Mouse (Mus musculus) megakaryocyte progenitor cell, adult 5-6 weeks (primary cell): ENCODE measurements around the gene Cidec. TPM values are rescaled to one million over a fixed set of nuclear protein-coding genes. Genes with fewer than 3 reads are reported as not detected.
A peak's percentile ranks its signal among the peaks of the same experiment; 100 is the strongest.

Experiments used
- ATAC-seq: replicated peaks from 2 replicates; pipeline ENCODE4 v1.8.0; 2016; ENCODE audit warnings: mild to moderate bottlenecking, moderate TSS enrichment, inconsistent platforms; ENCODE audit not compliant: poor library complexity
- total RNA-seq, 2 experiments: library from RNA; stranded (forward) in 1 of 2; stranded (reverse) in 1 of 2; fragments of 157-497, 149-512 nt in 1 of 2; fragments of 200-1000 nt in 1 of 2; gene quantifications; 2 replicates each; pipeline versions ENCODE4 v1.2.3 to v1.2.4; 2015 to 2017

Gene Cidec
- total RNA-seq, 2 experiments from 2014 or later: not detected

GRCm38 (mm10) chr6:113410001-113410400, 25.6 kb downstream of the Cidec start:
- ATAC-seq: no peak

- peak; percentile 44; the same call in 1 of the 2 replicates for ATAC-seq
Observed at GRCm38 (mm10) chr6:113406683-113407082, 28.9 kb downstream of the Cidec start.

- ATAC-seq: no peak
Observed at GRCm38 (mm10) chr6:113405483-113405882, 30.1 kb downstream of the Cidec start.

GRCm38 (mm10) chr6:113404649-113405448, 30.7 kb downstream of the Cidec start:
- no peak for ATAC-seq

- no peak for ATAC-seq
Observed at GRCm38 (mm10) chr6:113402094-113402493, 33.5 kb downstream of the Cidec start.

- no peak for ATAC-seq
Observed at GRCm38 (mm10) chr6:113396270-113397030, 39.1 kb downstream of the Cidec start.

- ATAC-seq: no peak
Observed at GRCm38 (mm10) chr6:113395501-113395900, 40.1 kb downstream of the Cidec start.

- no peak for ATAC-seq
Observed at GRCm38 (mm10) chr6:113394811-113395210, 40.7 kb downstream of the Cidec start.

GRCm38 (mm10) chr6:113393951-113394350, 41.6 kb downstream of the Cidec start:
- ATAC-seq: no peak

- peak; percentile 62 for ATAC-seq
Observed at GRCm38 (mm10) chr6:113392387-113393071, 43.0 kb downstream of the Cidec start.

- peak; percentile 19; the same call in 1 of the 2 replicates for ATAC-seq
Observed at GRCm38 (mm10) chr6:113392015-113392386, 43.6 kb downstream of the Cidec start.

- ATAC-seq: no peak
Observed at GRCm38 (mm10) chr6:113390715-113391114, 44.8 kb downstream of the Cidec start.

GRCm38 (mm10) chr6:113388960-113389359, 46.6 kb downstream of the Cidec start, which contains the start of gene Ttll3:
TSS of gene Ttll3 (plus strand) at chr6:113389260.
- no peak for ATAC-seq

GRCm38 (mm10) chr6:113386025-113386424, 49.5 kb downstream of the Cidec start:
- no peak for ATAC-seq

GRCm38 (mm10) chr6:113385160-113385714, 50.3 kb downstream of the Cidec start:
- ATAC-seq: no peak

GRCm38 (mm10) chr6:113384351-113384927, 51.1 kb downstream of the Cidec start:
- no peak for ATAC-seq

GRCm38 (mm10) chr6:113380480-113380879, 55.1 kb downstream of the Cidec start:
- ATAC-seq: no peak

GRCm38 (mm10) chr6:113379246-113379645, 56.3 kb downstream of the Cidec start:
- peak; percentile 21; the same call in 1 of the 2 replicates for ATAC-seq

GRCm38 (mm10) chr6:113377496-113378385, 57.8 kb downstream of the Cidec start, which contains the start of the genes Tada3 and Arpc4:
TSS of gene Tada3 (minus strand) at chr6:113377883.
TSS of gene Arpc4 (plus strand) at chr6:113378115.
- peak; percentile 72 for ATAC-seq

GRCm38 (mm10) chr6:113377172-113377495, 58.4 kb downstream of the Cidec start:
- no peak for ATAC-seq
